Mouse (Mus musculus) liver, postnatal 0 days (tissue): ENCODE measurements around the gene Ceacam20.

Experiments used
- CTCF ChIP-seq: sonication (generic); IDR thresholded peaks from 2 replicates; pipeline ENCODE4 v1.5.1; 2016; ENCODE audit warnings: antibody characterized with exemption, low read depth
- EP300 ChIP-seq: IDR thresholded peaks from 2 replicates; pipeline ENCODE4 v1.6.1; 2016; ENCODE audit warnings: antibody characterized with exemption, low read depth, mild to moderate bottlenecking

GRCm38 (mm10) chr7:19945201-19945600 is 20.0 kb upstream of the Ceacam20 start:
- no peak for TF ChIP-seq CTCF
- no peak for TF ChIP-seq EP300
